Mouse (Mus musculus) hematopoietic stem cell, adult 5-6 weeks (primary cell): ENCODE results near the gene Fancc. TPM values are rescaled to one million over a fixed set of nuclear protein-coding genes. Genes with fewer than 3 reads are reported as not detected.

ENCODE experiments used
- ATAC-seq, 2 experiments: fragments of 125-278 bp in 1 of 2; replicated peaks in 1 of 2; 2 replicates each; pipeline ENCODE4 v1.8.0; 2016 to 2017; ENCODE audit warnings: inconsistent platforms in 2 of 2, mild to moderate bottlenecking in 2 of 2, moderate number of reproducible peaks in 2 of 2, low read depth in 1 of 2, moderate TSS enrichment in 1 of 2; ENCODE audit not compliant: low FRiP score in 2 of 2, poor library complexity in 2 of 2, severe bottlenecking in 2 of 2, insufficient read depth in 1 of 2, low TSS enrichment in 1 of 2
- total RNA-seq: library from RNA; stranded (forward); fragments of 172-1452, 232-1000 nt; gene quantifications from 2 replicates; pipeline ENCODE4 v1.2.3, GENCODE M21; 2017

Gene Fancc
- total RNA-seq, 1 experiment from 2014 or later, result 21.0 TPM

DNA sequence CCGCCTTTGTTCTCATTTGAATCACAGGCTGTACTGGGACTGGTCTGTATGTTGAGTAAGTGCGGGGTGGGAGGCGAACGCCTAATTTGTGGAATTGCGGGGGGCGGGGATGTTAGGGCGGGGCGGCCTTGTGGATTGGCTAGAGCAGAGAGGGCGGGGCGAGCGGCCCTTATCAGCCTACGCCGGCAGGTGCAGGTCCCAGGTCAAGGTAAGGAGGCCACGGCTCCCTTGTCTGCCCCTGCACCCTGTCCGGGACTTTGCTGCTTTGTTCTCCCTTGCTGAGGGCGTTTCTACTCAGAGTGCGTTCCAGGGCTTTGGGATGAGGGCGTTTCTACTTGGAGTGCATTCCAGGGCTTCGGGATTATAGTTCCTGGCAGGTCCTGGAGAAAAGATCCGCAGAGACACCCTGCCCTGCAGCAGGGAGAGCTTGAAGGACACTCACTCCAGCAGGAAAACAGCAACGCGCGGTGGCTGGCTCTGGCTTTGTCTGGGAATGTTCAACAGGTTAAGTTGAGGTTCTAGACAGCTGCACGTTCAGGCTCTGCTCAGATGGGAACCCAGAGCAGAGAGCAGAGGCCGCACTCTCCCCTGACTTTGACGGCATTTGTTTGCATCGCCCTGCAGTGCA lies 224.4 kb downstream of the Fancc start:
- ATAC-seq, result no peak

DNA sequence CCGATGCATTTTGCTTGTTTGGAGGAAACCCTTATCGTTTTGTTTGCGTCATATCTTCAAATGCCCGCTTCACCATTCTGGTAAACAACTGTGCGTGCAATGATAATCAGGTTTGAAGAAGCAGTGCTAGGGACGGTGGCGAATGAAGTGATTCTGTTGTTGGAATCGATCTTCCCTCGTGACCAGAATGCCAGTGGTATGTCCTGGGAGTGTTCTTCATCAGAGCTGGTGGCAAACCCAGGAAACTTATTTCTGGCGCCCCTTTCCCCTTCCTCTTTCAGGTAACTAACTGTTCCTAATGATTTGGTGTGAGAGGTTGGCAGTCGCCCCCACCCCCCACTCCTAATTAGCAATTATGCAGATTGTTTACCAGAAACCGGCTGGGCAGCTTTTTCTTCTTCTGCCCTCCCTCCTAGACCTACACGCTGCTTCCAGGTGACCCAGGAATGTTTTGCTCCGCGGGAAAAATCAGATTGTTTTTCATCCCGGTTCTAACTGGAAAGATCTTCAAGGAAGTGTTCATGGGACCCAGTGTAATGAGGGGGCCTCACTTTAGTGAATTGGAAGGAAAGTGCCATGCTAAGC lies 225.0 kb downstream of the Fancc start:
- ATAC-seq, result no peak

DNA sequence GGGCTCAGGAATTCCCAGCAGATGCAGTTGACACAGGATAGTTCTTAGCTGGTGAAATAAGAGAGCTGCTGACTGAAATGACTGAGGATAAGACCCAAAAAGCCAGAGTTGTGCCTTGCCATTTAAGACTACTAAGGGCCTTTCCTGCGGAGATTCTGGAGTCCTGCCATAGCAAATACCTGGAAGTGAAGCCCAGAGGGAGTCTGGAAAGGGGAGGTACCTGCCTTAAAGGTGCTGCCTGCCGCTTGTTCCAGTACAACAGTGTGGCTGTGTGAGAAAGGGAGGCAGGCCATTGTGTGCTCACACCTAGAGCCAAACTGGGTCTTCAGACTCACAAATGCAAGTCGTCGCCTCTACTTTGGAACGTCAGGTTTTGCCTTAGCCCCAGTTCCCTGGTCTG lies 226.9 kb downstream of the Fancc start:
- ATAC-seq, result no peak

DNA sequence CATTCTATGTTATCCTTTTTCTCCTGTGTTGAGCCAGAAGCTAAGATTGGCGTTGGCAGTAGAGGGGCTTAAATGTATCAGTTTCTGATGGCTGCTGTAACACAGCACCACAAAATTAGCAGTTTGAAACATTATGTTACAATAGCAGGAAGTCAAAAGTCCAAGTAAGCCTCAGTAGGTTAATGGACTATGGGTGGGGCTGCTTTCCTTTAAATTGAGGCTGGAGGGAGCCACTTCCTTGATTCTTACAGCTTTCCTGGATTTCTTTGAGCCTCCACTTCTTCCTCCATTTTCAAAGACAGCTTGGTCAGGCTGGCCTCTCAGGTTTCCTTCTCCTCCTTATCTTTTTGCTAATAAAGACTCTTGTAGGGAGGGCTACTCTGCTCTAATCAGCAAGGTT lies 228.3 kb downstream of the Fancc start:
- no peak for ATAC-seq

DNA sequence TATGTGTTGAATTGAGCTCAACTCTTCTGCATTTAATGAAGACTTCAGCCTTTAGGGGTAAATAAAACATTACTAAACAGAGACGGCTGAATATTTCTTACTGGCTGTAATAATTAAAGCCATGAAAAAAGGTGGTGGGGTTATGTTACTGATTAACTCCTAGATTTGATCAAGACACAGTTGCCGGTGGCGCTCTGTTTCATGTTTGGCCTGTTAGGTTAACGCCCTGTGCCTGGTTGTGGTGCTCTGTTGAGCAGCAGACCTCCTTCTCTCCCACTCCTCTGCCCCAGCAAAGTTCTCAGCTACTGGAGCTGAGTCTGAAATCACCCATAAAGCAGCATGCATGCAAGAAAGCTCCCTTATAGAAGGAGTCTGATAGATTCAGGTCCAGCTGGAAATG lies 228.7 kb downstream of the Fancc start:
- no peak for ATAC-seq

DNA sequence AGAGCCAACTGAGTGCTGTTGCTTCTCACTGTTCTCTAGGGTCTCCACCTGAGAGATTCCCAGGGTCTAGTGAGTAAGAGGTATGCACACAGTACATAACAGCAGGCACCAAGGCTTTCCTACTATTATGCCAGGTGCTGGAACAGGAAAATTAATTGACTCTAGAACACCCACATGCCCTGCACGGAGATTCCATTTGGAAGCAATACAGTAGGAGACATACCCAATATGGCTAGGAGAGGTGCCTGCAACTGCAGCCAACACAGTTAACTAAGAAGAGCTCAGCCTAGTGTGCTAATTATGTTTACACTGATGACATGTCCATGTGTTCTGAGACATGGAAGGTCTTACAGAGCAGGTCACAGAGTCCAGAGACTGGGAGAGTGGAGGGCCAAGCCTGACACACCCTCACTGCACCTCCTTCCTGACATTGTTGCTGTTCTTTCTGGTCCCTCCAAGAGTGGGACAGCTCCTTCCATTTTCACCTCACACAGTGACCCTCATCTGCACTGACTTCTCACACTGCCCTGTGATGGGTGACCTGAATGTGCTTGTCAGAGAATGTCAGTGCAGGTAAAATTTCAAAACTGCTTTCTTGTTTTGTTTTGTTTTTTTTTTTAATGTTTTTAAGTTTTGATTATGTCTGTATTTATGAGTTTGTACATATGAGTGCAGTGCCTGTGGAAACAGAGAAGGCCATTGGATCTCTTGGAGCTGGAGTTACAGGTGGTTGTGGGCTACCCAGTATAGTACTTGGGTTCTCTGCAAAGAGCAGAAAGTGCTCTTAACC lies 234.7 kb downstream of the Fancc start:
- ATAC-seq, result no peak

DNA sequence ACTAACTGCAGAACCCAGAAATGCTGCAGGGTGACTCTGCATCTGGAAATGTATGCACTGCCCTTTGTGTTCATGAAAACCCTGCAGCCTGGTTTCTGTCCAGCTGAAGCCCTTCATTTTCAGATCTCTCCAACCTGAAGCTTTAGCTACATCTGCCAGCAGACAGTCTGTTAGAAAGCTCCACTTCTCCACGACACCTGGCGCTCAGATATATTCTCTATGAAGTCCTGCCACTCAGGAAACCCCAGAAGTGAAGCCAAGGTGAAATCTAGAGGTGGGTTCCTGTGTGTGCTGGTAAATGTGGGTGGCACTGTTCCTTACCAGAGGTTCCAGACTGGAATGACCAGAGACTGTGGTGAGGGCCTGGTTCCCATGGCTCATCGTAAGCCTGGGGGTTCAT lies 235.4 kb downstream of the Fancc start:
- no peak for ATAC-seq

DNA sequence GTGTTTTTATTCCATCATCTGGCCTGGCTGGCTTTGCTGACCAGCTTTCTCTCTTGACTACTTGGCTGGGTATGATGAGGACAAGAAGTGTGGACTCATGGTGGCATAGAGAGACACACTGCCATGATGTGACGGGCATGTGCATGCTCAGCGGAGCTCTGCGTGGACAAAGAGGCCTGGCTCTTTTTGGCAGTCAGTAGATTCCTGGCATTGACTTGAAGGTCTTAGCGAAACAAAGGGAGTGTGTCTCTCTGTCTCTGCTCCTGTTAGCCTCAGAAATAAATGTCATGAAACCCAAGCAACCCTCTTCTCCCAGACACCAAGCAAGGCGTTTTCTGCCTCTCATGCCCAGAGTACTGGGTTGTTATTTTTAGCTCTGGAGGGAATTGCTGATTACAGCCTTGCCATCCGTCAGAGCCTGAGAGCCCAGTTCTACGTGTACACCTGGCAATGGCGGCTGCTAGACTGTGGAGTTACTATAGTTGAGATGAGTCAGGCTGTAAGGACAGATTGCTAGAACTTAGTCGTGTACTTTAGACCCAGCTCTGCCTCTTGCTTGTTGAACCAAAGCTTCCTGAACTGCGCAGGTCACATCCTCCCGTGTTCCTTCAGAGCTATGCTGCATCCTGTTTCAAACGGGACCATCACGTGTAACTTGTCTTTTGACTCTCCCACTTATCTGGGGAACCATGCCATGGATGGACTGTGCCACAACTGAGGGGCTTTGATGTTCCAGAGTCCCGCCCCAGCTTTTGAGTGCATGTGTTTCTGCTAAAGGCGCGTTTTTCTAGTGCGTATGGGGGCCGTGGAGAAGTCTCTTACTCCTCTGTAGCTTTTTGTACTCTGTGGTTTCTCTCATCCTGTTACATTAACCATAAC lies 236.1 kb downstream of the Fancc start:
- ATAC-seq, result peak; percentile 39 to 40

DNA sequence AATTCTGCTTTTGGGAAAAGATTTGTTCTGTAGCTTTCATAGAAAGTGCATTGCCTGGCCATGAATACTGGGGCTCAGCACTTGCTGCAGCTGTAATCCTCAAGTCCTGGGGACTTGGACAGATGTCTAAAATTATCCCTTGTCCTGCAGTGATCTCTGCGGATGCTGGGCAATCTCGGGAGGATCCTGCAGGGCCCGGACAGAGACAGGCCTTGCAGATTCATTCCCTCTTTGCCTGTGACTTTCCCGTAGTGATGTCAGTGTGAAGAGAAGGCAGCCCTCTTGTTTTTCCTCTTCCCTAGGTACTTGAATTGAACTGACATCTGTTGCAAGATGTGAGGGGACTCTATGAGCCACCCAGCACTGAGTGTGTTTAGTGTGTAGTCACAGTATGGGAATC lies 236.9 kb downstream of the Fancc start:
- no peak for ATAC-seq

DNA sequence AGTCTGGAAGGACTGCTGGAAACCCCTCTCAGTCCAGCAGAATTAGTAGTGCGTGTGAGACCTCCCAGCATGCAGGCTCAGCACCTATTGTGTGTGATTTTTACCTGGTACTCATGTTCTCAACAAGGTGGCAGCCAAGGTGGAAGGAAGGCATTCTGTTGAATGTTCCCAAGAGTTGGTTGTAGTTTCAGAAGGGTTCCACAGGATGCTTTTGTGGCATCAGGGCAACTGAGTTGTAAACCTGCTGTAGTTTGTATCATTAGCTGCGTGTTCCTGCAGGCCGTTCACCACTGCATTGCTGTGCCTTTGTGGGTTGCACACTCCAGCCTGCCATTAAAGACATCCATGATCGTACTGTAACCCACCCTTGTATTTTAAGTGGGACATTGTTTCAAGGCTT lies 238.4 kb downstream of the Fancc start:
- ATAC-seq, result no peak

DNA sequence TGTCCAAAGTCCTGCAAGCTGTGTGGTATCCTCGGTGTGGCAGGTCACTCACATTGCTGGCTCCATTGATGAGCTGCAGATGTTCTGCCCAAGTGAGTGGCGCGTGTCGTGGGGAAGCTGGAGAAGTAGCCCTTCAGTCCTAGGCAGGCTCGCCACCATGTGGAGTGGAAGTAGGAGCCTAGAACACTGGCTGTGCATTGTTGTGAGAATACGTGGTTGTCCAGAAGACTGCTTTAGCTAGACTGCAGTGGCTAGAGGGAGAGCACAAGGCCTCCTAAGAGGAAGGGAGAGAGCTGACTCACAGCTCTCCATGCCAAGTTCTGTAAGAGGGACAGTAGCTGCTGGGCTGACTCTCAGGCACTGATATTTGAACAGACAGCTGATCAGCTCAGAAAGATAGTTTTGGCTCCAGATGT lies 238.9 kb downstream of the Fancc start:
- ATAC-seq, result no peak

DNA sequence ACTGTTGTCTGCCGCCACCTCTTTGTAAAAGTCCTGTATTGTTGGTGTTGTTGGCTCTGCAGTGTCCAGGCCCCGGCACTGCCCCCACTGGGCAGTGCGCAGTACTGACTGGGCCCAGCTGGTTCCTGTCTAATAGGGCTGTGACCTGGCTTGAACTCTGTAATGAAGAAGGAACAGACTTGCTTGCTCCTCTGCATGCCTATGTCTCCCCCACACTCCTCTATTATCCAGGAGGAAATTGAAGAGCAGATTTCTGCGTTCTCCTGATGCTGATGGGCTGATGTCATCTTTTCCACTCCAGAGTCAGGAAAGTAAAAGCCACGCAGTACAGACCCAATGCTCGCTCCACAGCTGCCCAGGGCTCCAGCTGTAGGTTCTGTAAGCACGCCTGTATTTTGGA lies 240.3 kb downstream of the Fancc start:
- ATAC-seq, result 0 out of 4 replicates have a peak, but pooled peaks of 1 of the 2 experiments have one; percentile 18

DNA sequence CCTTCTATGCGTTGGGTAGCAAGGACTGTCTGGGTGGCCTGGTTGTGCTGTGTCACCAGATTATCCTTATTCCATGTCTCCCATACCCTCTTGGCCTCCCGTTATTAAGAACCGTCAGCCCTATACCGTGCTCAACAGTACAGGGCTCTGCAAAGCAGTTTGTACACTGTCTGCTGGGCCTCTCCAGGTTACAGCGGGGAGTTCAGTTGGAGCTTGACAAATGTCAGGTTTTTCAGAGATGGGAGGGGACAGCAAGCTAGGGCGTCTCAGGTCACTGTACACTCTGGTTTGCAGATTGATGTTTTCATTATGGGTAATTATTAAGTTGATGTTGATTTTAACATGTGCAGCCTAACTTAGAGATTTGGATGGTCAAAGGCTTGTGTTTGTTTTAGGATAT lies 240.9 kb downstream of the Fancc start:
- ATAC-seq, result no peak

DNA sequence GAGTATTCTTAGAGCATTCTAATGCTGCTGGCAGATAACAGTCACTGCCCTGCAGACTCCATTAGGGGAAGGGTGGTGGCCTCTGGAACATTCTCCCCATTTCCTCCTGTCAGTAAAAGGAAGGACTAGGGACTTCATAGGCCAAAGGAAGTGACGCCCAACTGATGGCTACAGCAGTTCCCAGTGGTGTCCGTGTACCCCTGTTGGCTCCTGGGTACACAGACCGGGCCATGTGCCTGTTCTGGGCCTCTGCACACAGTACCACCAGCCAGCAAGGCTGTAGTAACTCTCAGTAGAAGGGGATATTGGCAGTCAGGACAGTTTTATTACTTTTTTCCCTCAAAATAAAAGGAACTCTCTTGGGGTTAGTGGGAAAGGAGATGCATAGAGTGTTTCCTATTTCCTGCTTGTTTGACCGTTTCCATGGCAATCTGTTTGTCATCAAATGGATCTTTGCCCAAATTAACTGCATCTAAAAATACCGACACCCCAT lies 241.5 kb downstream of the Fancc start:
- ATAC-seq, result peak in 1 of 2 experiments; percentile 22; a peak in 2 of 4 replicates

DNA sequence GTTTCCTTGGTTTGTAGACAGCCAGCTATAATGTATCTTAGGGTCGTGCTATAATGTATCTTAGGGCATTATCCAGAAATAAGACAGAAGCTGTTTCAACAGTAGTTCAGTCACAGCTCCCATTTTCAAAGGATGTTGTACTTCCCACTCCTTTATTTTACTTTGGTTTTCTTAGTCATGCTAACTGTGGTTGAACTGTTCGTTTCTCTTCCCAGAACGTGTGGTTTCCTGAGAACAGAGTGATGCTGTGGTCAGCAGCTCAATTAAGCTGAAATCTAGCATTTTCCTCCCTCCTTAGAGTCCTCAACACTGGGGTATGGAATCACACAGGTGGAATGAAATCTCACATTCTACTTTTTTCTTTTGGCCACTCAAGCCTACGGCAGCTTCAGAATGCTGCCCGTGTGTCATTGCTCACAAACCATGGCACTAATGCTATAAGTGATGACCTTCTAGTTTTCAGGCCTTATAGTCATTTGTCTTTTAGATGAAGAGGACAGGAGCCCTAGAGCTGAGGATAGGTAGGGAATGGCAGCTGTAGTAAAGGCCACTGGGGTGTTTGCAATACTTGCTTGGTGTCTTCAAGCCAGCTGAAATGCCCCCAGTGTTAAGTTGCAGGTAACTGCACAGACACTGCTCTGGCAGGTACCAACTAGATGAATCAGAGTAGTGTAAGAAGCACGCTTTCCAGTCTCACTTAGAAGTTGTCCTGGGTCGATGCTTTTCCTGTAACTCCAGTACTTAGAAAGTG lies 243.0 kb downstream of the Fancc start:
- ATAC-seq, result no peak; a peak in 1 of 4 replicates

DNA sequence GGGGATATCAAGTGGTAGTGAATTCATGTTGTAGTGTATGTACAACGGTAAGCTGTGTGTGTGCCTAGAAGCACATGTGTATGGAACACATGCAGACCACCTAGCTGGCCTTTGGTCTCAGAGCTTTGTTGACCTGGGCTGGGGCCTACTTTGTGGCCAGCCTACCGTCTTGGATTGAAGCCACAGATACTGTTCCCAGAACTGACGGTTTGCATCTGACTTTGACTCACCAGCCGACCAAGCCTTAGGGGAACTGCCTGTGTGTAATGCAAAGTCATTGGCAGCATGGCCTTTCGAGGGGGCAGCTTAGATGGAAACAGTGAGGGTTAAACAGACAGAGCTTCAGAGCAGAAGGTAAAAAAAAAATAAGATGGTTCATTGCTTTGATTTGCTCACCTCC lies 243.9 kb downstream of the Fancc start:
- peak; percentile 63 to 68 for ATAC-seq
